Mouse (Mus musculus): ENCODE data around the gene Tmem115.

DNA sequence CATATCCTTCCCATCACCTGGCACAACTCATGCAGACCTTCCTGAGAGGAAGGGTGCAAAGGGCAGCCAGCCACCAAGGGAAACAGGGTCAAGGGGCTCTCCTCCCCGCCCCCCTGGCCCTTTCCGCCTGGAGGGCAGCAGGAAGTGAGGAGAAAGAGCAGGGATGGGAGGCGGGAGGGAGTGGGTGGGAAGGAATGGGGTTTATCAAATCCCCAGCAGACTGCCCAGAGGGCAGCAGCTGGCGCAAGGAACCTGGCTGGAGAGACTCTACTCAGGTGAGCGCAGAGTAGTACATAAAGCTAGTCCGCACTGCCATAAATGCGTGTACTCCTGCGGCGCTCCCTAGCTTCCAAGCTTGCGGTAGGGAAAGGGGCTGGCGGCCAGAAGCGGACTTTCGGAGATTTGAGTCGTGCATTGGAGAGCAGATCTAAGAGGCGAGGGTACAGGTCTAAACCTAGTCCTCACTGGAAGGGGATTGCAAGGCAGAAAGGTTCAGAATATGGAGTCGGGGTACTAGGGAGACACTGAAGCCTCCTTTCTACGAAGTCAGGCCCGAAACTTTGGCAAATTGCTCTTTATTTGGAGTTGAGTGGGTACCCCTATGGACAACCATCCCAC is 34.1 kb downstream of the Tmem115 start, which contains the start of gene Hyal2:
- TF ChIP-seq CTCF (IDR thresholded peaks at IDR 0.05) (no peak), POLR2A (IDR thresholded peaks at IDR 0.05; ENCODE audit: insufficient read depth, low read depth, low read length) (no peak; the same call in 1 of the 2 replicates), EP300 (IDR thresholded peaks at IDR 0.05; ENCODE audit: insufficient read depth, low read depth, low read length) (0 out of 2 replicates have a peak, but pooled peaks have one; percentile 12)
